9 mouse cellular contexts compared by ENCODE assay signal in genomic region chr7:112865739-112866138, GRCm38 (mm10).
DNase-seq lines count a peak whose midpoint lies in the region; ATAC-seq and TF ChIP-seq lines count a peak whose summit lies in the region.
"Had no signal": no experiment of that assay in that cellular context is flagged by ENCODE, and none has a peak within 500 bp of the region (broad histone marks: within the 10 kb centered on the region; RNA-seq: fewer than 3 reads in every experiment).

No protein-coding gene starts in this region.

- H3K79me3 ChIP-seq in C2C12 (ENCODE audit: low read depth) = no peaks in the 10 kb centered on the region

- no peak for ATAC-seq in hindbrain, embryonic 13.5 days (ENCODE audit: low FRiP score)
- ATAC-seq in forebrain, embryonic 16.5 days = 0 out of 2 replicates have a peak, but pooled peaks have one; percentile 24
- ATAC-seq in lung, postnatal 0 days = no peak

- H3K36me3 ChIP-seq in hindbrain, embryonic 10.5 days = peaks cover 71% of the 10 kb centered on the region
- H3K36me3 ChIP-seq in hindbrain, embryonic 13.5 days = peaks cover 19% of the 10 kb centered on the region
- peaks cover 49% of the 10 kb centered on the region for H3K36me3 ChIP-seq in C2C12 (ENCODE audit: control insufficient read depth, insufficient read depth)
- H3K36me3 ChIP-seq in forebrain, embryonic 16.5 days (ENCODE audit: control insufficient read depth, insufficient read depth) = peaks cover 10% of the 10 kb centered on the region
- no peaks in the 10 kb centered on the region for H3K36me3 ChIP-seq in lung, postnatal 0 days (ENCODE audit: insufficient read depth, low read length)
- no peaks in the 10 kb centered on the region for H3K36me3 ChIP-seq in splenic B cell, adult 2 months (ENCODE audit: control insufficient read depth, insufficient read depth, low read length, poor library complexity, severe bottlenecking)

- no peak overlapping the region for H3K4me2 ChIP-seq in hindbrain, embryonic 13.5 days
- H3K4me2 ChIP-seq in forebrain, embryonic 16.5 days (ENCODE audit: low read length) = no peak overlapping the region
- no peak overlapping the region for H3K4me2 ChIP-seq in lung, postnatal 0 days (replicated peaks; ENCODE audit: low read depth, low read length)
- H3K4me2 ChIP-seq: limb, embryonic 15.5 days had no signal

- H3K4me3 ChIP-seq in hindbrain, embryonic 10.5 days = no peak overlapping the region
- no peak overlapping the region for H3K4me3 ChIP-seq in hindbrain, embryonic 13.5 days
- H3K4me3 ChIP-seq in C2C12 (ENCODE audit: insufficient read depth, poor library complexity, severe bottlenecking) = no peak overlapping the region
- no peak overlapping the region for H3K4me3 ChIP-seq in forebrain, embryonic 16.5 days (replicated peaks; ENCODE audit: low read length)
- H3K4me3 ChIP-seq in lung, postnatal 0 days (ENCODE audit: low read depth, low read length) = no peak overlapping the region
- H3K4me3 ChIP-seq: limb, embryonic 15.5 days had no signal

- H3K27me3 ChIP-seq in hindbrain, embryonic 10.5 days (ENCODE audit: insufficient read depth, poor library complexity, severe bottlenecking) = no peaks in the 10 kb centered on the region
- no peaks in the 10 kb centered on the region for H3K27me3 ChIP-seq in hindbrain, embryonic 13.5 days
- no peaks in the 10 kb centered on the region for H3K27me3 ChIP-seq in C2C12 (ENCODE audit: control insufficient read depth, insufficient read depth, insufficient read length)
- no peaks in the 10 kb centered on the region for H3K27me3 ChIP-seq in forebrain, embryonic 16.5 days (replicated peaks; ENCODE audit: control insufficient read depth, insufficient read depth, low read length)
- no peaks in the 10 kb centered on the region for H3K27me3 ChIP-seq in lung, postnatal 0 days (replicated peaks; ENCODE audit: insufficient read depth, low read length)
- no peaks in the 10 kb centered on the region for H3K27me3 ChIP-seq in splenic B cell, adult 2 months (ENCODE audit: control insufficient read depth, insufficient read depth, low read length, poor library complexity, severe bottlenecking)
- H3K27me3 ChIP-seq: limb, embryonic 15.5 days had no signal

- H3K9ac ChIP-seq in hindbrain, embryonic 13.5 days = no peak overlapping the region
- H3K9ac ChIP-seq in forebrain, embryonic 16.5 days (replicated peaks; ENCODE audit: low read depth, low read length) = no peak overlapping the region
- H3K9ac ChIP-seq in lung, postnatal 0 days (replicated peaks; ENCODE audit: low read depth) = no peak overlapping the region
- H3K9ac ChIP-seq: limb, embryonic 15.5 days had no signal

- peaks cover 17% of the 10 kb centered on the region for H3K4me1 ChIP-seq in hindbrain, embryonic 10.5 days (replicated peaks)
- peaks cover 10% of the 10 kb centered on the region for H3K4me1 ChIP-seq in hindbrain, embryonic 13.5 days (replicated peaks)
- H3K4me1 ChIP-seq in forebrain, embryonic 16.5 days (replicated peaks; ENCODE audit: control insufficient read depth, insufficient read depth, low read length) = peaks cover 4% of the 10 kb centered on the region; the same call in 1 of the 2 replicates
- no peaks in the 10 kb centered on the region; the same call in 1 of the 2 replicates for H3K4me1 ChIP-seq in lung, postnatal 0 days (ENCODE audit: insufficient read depth, low read depth, low read length)

- TF ChIP-seq EP300 in lung, postnatal 0 days (IDR thresholded peaks at IDR 0.05) = no peak

- no peak overlapping the region for H3K27ac ChIP-seq in hindbrain, embryonic 10.5 days
- no peak overlapping the region for H3K27ac ChIP-seq in hindbrain, embryonic 13.5 days
- H3K27ac ChIP-seq in forebrain, embryonic 16.5 days (ENCODE audit: low read length) = no peak overlapping the region
- no peak overlapping the region for H3K27ac ChIP-seq in lung, postnatal 0 days (ENCODE audit: low read length)
- H3K27ac ChIP-seq: limb, embryonic 15.5 days had no signal

- no peaks in the 10 kb centered on the region for H3K79me2 ChIP-seq in C2C12 (ENCODE audit: control insufficient read depth, insufficient read depth)

- TF ChIP-seq POLR2A in brain, embryonic 14.5 days (IDR thresholded peaks at IDR 0.05; ENCODE audit: borderline replicate concordance, extremely low read depth, insufficient read depth, insufficient read length, poor library complexity, severe bottlenecking) = no peak

- WGBS in hindbrain, embryonic 10.5 days = 6% methylated on average over 2 of the region's 2 CpGs
- 2% methylated on average over 2 of the region's 2 CpGs for WGBS in hindbrain, embryonic 13.5 days
- WGBS in forebrain, embryonic 16.5 days = 5% methylated on average over 2 of the region's 2 CpGs
- 5% methylated on average over 2 of the region's 2 CpGs for WGBS in lung, postnatal 0 days

- H3K9me3 ChIP-seq in hindbrain, embryonic 10.5 days = no peaks in the 10 kb centered on the region
- no peaks in the 10 kb centered on the region for H3K9me3 ChIP-seq in hindbrain, embryonic 13.5 days
- H3K9me3 ChIP-seq in forebrain, embryonic 16.5 days (ENCODE audit: control insufficient read depth, low read length) = no peaks in the 10 kb centered on the region
- no peaks in the 10 kb centered on the region for H3K9me3 ChIP-seq in lung, postnatal 0 days (ENCODE audit: low read length)
- H3K9me3 ChIP-seq: limb, embryonic 15.5 days had no signal

- TF ChIP-seq CTCF in C2C12 (IDR thresholded peaks at IDR 0.05; ENCODE audit: control insufficient read depth, insufficient read depth, insufficient read length) = peak; percentile 83
- TF ChIP-seq CTCF in brain, embryonic 14.5 days (IDR thresholded peaks at IDR 0.05; ENCODE audit: borderline replicate concordance, extremely low read depth, insufficient read depth, insufficient read length) = peak; percentile 83
- peak; percentile 89 for TF ChIP-seq CTCF in lung, postnatal 0 days (IDR thresholded peaks at IDR 0.05)

- H3ac ChIP-seq in C2C12 (ENCODE audit: control insufficient read depth, insufficient read length, low read depth) = no peak overlapping the region

- DNase-seq in hindbrain, embryonic 10.5 days (ENCODE audit: low spot score) = peak; percentile 58
- peak; percentile 81 for DNase-seq in brain, embryonic 14.5 days (ENCODE audit: low read depth)
- peak; percentile 83 for DNase-seq in kidney, adult 9 months
- DNase-seq in lung, postnatal 0 days (ENCODE audit: low spot score) = peak; percentile 74
- DNase-seq in splenic B cell, adult 2 months (ENCODE audit: low read depth, low spot score) = peak; percentile 27

TF ChIP-seq in C2C12, 6 proteins besides CTCF, POLR2A, EP300 and RAD21:
- TF ChIP-seq MYOG (IDR thresholded peaks at IDR 0.05; ENCODE audit: control insufficient read depth, extremely low read depth, insufficient read length) = no peak
- TF ChIP-seq USF1 (IDR thresholded peaks at IDR 0.05; ENCODE audit: low read depth) = no peak
- TF ChIP-seq FOSL1 (IDR thresholded peaks at IDR 0.05; ENCODE audit: insufficient read depth, low read length, poor library complexity, severe bottlenecking) = no peak
- no peak for TF ChIP-seq MAX (IDR thresholded peaks at IDR 0.05)
- TF ChIP-seq CEBPB (IDR thresholded peaks at IDR 0.05; ENCODE audit: low read depth) = no peak
- no peak for TF ChIP-seq MYOD1 (IDR thresholded peaks at IDR 0.05; ENCODE audit: control insufficient read depth, insufficient read length, low read depth)

Comparison
In these comparisons a context has a peak if more than half of its experiments do, and no peak if none do; other contexts are left out.
1. DNase-seq: peak in every context shown above with its lines; median percentile 83 in kidney, adult 9 months; 81 in brain, embryonic 14.5 days; 74 in lung, postnatal 0 days; 58 in hindbrain, embryonic 10.5 days; 27 in splenic B cell, adult 2 months.